Mouse (Mus musculus): ENCODE data around the gene St6galnac3. TPM values are rescaled to one million over a fixed set of nuclear protein-coding genes. Genes with fewer than 3 reads are reported as not detected.

The St6galnac3 gene
- total RNA-seq, 1 experiment from 2014 or later = 10.9 TPM

GRCm38 (mm10) chr3:153733364-153734159 is 8.6 kb upstream of the St6galnac3 start:
- no peak for DNase-seq

- DNase-seq = no peak
These were observed 7.8 kb upstream of the St6galnac3 start for GRCm38 (mm10) chr3:153732749-153733148.

- no peak for DNase-seq
These were observed 7.1 kb upstream of the St6galnac3 start for GRCm38 (mm10) chr3:153732035-153732434.

- DNase-seq = no peak
These were observed 3.6 kb upstream of the St6galnac3 start for GRCm38 (mm10) chr3:153728577-153728976.

- DNase-seq = peak; percentile 17
These were observed 1.4 kb downstream of the St6galnac3 start for GRCm38 (mm10) chr3:153723467-153724079.

- no peak for DNase-seq
These were observed 3.4 kb downstream of the St6galnac3 start for GRCm38 (mm10) chr3:153721525-153721924.

GRCm38 (mm10) chr3:153720922-153721321 is 4.1 kb downstream of the St6galnac3 start:
- DNase-seq = no peak

GRCm38 (mm10) chr3:153720296-153720695 is 4.7 kb downstream of the St6galnac3 start:
- DNase-seq = no peak

GRCm38 (mm10) chr3:153719256-153719970 is 5.6 kb downstream of the St6galnac3 start:
- no peak for DNase-seq

GRCm38 (mm10) chr3:153718724-153719123 is 6.2 kb downstream of the St6galnac3 start:
- DNase-seq = no peak

- no peak for DNase-seq
These were observed 7.2 kb downstream of the St6galnac3 start for GRCm38 (mm10) chr3:153717742-153718141.

- no peak for DNase-seq
These were observed 9.3 kb downstream of the St6galnac3 start for GRCm38 (mm10) chr3:153715646-153716045.

GRCm38 (mm10) chr3:153710545-153710944 is 14.4 kb downstream of the St6galnac3 start:
- DNase-seq = no peak

- no peak for DNase-seq
These were observed 17.3 kb downstream of the St6galnac3 start for GRCm38 (mm10) chr3:153707687-153708086.

GRCm38 (mm10) chr3:153706901-153707300 is 18.1 kb downstream of the St6galnac3 start:
- no peak for DNase-seq

GRCm38 (mm10) chr3:153701752-153702740 is 22.9 kb downstream of the St6galnac3 start:
- no peak for DNase-seq

GRCm38 (mm10) chr3:153701172-153701571 is 23.8 kb downstream of the St6galnac3 start:
- no peak for DNase-seq

- DNase-seq = no peak
These were observed 25.9 kb downstream of the St6galnac3 start for GRCm38 (mm10) chr3:153699086-153699485.

- DNase-seq = peak; percentile 38
These were observed 32.0 kb downstream of the St6galnac3 start for GRCm38 (mm10) chr3:153692978-153693377.

GRCm38 (mm10) chr3:153692206-153692813 is 32.7 kb downstream of the St6galnac3 start:
- no peak for DNase-seq

- DNase-seq = no peak
These were observed 33.4 kb downstream of the St6galnac3 start for GRCm38 (mm10) chr3:153691537-153691936.

Measured in adrenal gland, postnatal 14 days (tissue).